Mouse (Mus musculus): ENCODE data around the gene Cep135. TPM values are rescaled to one million over a fixed set of nuclear protein-coding genes. Genes with fewer than 3 reads are reported as not detected.
A peak's percentile ranks its signal among the peaks of the same experiment; 100 is the strongest.

Gene Cep135
- polyA plus RNA-seq, 1 experiment from 2014 or later: 15.5 TPM

DNA sequence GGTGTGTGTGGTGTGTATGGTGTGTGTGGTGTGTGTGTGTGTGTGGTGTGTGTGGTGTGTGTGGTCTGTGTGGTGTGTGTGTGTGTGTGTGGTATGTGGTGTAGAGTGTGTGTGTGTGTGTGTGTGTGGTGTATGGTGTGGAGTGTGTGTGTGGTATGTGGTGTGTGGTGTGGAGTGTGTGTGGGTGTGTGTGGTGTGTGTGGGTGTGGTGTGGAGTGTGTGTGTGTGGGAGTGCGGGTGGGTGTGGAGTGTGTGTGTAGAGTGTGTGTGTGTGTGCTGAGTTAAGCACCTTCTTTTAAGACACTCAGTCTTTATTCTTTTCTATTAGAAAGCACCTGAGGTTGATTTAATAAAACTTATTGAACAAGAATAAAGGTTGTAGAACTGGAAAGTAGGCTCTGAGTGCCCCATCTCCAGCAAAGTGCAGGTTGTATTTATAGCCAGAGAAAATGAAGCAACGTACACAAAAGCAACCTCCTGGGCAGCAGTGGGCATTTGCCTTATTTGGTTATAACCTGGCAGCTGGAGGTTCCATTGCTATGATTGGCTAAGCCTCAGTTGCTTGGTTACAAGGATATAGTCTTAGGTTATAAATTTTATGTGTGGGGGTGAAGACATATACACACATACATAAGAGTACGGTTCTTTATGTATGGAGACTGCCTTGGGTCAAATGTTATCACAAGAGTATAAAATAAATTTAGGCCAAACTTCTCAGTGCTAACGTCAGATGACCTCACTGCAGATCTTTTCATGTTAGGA, 93.6 kb downstream of the Cep135 start:
- 78% methylated on average over 4 of the region's 4 CpGs for WGBS
- Histone ChIP-seq H3K4me3 (ENCODE audit: low read depth, low read length) (no peak overlapping the region), H3K27me3 (ENCODE audit: control insufficient read depth, insufficient read depth, low read length) (no peaks in the 10 kb centered on the region), H3K9me3 (ENCODE audit: control insufficient read depth, low read length) (no peaks in the 10 kb centered on the region), H3K4me1 (replicated peaks; ENCODE audit: control insufficient read depth, insufficient read depth, low read length) (peaks cover 3% of the 10 kb centered on the region; the same call in 1 of the 2 replicates), H3K27ac (ENCODE audit: low read depth, low read length) (no peak overlapping the region), H3K9ac (ENCODE audit: low read length) (no peak overlapping the region), H3K36me3 (ENCODE audit: control insufficient read depth, insufficient read depth, low read length) (no peaks in the 10 kb centered on the region), H3K4me2 (ENCODE audit: low read depth, low read length, severe bottlenecking) (no peak overlapping the region)
- ATAC-seq (replicated peaks; ENCODE audit: low FRiP score): 0 out of 2 replicates have a peak, but pooled peaks have one; percentile 53
- no peak for DNase-seq (ENCODE audit: low spot score)

DNA sequence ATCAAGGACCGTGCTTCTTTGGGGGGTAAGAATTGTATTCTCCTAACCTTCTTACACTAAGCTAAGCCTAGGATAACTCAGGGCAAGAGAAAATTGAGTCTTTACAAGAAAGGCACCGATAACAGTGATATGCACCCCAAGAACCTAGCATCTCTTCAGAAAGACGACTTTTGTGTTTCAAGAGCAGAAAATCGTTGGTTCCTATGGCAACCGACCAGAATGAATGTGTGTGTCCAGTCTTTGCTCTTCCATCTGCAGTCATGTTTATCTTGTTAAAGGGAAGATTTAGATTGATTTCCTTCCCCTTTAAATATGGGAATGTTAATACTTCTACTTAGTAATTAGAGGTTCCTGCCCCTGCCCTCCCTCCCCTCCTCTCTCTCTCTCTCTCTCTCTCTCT, 95.0 kb downstream of the Cep135 start:
- Histone ChIP-seq H3K27me3 (ENCODE audit: control insufficient read depth, insufficient read depth, low read length) (no peaks in the 10 kb centered on the region), H3K9me3 (ENCODE audit: control insufficient read depth, low read length) (no peaks in the 10 kb centered on the region), H3K4me2 (ENCODE audit: low read depth, low read length, severe bottlenecking) (no peak overlapping the region), H3K4me1 (replicated peaks; ENCODE audit: control insufficient read depth, insufficient read depth, low read length) (peaks cover 3% of the 10 kb centered on the region; the same call in 1 of the 2 replicates), H3K27ac (ENCODE audit: low read depth, low read length) (no peak overlapping the region), H3K4me3 (ENCODE audit: low read depth, low read length) (no peak overlapping the region), H3K36me3 (ENCODE audit: control insufficient read depth, insufficient read depth, low read length) (no peaks in the 10 kb centered on the region), H3K9ac (ENCODE audit: low read length) (no peak overlapping the region)
- no peak for DNase-seq (ENCODE audit: low spot score)
- no peak for ATAC-seq (replicated peaks; ENCODE audit: low FRiP score)
- 68% methylated on average over 5 of the region's 5 CpGs for WGBS

DNA sequence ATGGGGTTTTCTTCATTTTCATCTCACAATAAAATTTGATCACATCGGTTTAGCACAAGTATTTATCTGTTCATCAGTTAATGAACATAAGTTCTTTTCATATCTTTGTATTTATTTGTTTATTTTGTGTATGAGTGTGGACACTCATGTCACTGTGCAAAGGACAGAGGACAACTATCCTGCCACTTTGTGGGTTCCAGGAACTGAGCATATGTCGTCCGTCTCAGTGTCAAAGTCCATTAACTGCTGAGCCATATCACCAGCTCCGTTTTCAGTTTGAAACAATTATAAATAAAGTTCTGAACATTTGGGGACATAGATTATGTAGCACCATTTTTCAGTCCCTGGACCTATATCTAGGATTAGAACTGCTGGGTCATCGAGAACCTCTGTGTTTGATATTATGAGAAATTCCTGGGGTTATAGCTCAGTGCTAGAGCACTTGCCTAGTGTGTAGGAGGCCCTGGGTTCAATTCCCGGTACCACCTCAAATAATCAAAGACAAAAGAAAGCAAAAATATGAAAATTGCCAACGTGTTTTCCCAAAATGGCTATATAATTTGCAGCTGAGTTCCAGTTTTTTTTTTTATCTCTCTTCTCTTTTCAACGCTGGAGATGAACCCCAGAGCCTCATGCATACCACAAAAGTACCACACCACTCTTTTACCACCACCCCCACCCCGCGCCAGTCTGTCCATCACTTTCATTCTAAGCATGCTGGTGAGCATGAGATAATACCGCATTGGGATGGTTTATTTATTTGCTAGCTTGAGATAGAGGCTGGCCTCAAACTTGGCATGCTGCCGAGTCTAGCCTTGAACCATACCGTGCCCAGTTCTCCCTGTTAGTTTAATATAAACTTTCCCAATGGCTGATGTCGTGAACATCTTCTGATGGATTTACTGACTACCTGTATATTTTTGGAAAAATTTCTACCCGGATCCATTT, 96.4 kb downstream of the Cep135 start:
- no peak for DNase-seq (ENCODE audit: low spot score)
- Histone ChIP-seq H3K9me3 (ENCODE audit: control insufficient read depth, low read length) (no peaks in the 10 kb centered on the region), H3K36me3 (ENCODE audit: control insufficient read depth, insufficient read depth, low read length) (no peaks in the 10 kb centered on the region), H3K4me3 (ENCODE audit: low read depth, low read length) (no peak overlapping the region), H3K9ac (ENCODE audit: low read length) (no peak overlapping the region), H3K27me3 (ENCODE audit: control insufficient read depth, insufficient read depth, low read length) (no peaks in the 10 kb centered on the region), H3K27ac (ENCODE audit: low read depth, low read length) (no peak overlapping the region), H3K4me2 (ENCODE audit: low read depth, low read length, severe bottlenecking) (no peak overlapping the region), H3K4me1 (replicated peaks; ENCODE audit: control insufficient read depth, insufficient read depth, low read length) (peaks cover 3% of the 10 kb centered on the region; the same call in 1 of the 2 replicates)
- WGBS: 94% methylated on average over 15 of the region's 15 CpGs
- no peak for ATAC-seq (replicated peaks; ENCODE audit: low FRiP score)

DNA sequence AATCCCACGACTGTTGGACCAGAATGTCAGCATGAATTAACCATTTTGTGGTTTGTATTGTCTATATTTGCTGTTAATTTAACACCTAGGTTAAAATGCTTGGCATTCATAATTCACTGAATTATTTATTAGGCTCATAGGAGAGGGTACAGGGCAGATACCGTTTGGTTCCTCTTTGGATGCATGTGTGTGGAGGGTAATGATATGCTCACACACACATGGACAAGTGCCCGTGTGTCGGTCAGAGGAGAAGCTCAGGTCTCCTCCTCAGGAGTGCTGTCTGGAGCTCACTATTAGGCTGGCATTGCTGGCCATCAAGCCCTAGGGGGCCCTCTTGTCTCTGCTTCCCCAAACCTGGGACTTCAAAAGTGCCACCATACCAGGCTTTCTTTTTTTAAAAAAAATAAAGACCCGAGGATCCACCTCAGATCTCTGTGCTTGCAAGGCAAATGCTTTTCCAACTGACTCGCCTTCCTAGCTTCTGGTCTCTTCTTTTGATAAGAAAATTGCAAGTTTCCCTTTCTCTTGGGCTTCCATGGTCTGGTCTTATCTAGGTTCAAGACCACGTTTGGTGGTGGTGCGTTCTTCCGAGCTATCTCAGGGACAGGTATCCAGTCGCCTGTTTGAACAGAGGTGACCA, 99.6 kb downstream of the Cep135 start:
- WGBS: 89% methylated on average over 10 of the region's 10 CpGs
- Histone ChIP-seq H3K27me3 (ENCODE audit: control insufficient read depth, insufficient read depth, low read length) (no peaks in the 10 kb centered on the region), H3K36me3 (ENCODE audit: control insufficient read depth, insufficient read depth, low read length) (no peaks in the 10 kb centered on the region), H3K9me3 (ENCODE audit: control insufficient read depth, low read length) (no peaks in the 10 kb centered on the region), H3K4me2 (ENCODE audit: low read depth, low read length, severe bottlenecking) (no peak overlapping the region), H3K27ac (ENCODE audit: low read depth, low read length) (no peak overlapping the region), H3K4me3 (ENCODE audit: low read depth, low read length) (no peak overlapping the region), H3K9ac (ENCODE audit: low read length) (no peak overlapping the region), H3K4me1 (replicated peaks; ENCODE audit: control insufficient read depth, insufficient read depth, low read length) (peaks cover 3% of the 10 kb centered on the region; the same call in 1 of the 2 replicates)
- ATAC-seq (replicated peaks; ENCODE audit: low FRiP score) (no peak), DNase-seq (ENCODE audit: low spot score) (no peak)

DNA sequence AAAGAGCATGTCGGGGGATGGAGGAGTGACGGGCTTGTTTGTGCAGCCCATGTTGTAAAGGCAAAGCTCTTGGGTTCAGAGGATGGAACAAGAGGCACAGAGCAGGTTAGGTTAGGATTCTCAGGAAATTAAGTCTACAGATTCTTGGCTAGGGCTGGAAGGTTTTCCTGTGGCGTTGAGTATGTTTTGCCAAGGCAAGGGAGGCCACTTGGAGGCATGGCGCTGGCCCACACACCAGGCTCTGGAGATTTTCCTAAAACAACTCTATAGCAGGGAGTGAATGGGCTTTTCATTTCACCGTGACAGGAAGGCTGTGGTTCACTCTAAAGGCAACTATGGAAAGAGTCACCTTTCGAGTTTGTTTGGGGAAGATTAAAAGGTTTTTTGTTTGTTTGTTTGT, 100.1 kb downstream of the Cep135 start:
- H3K4me3 ChIP-seq (ENCODE audit: low read depth, low read length): no peak overlapping the region
- no peak for ATAC-seq (replicated peaks; ENCODE audit: low FRiP score)

DNA sequence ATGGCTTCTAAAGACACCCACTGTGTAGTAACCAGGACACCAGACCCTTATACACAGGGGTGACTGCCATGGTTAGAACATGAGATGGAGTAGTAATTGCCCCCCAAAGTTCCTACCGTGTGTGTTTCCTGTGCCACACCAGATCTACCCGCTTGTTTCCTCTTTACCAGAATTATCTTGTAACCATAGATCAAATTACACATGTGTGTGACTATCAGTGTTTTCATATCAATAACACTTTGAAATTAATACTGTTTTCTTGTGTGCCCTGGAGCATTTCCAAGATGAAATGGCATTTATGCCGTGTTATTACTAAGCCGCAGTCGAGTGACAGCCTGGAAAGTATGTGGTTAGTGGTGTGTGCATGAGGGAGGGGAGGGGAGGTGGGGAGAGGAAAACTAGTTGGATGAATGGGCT, 101.7 kb downstream of the Cep135 start:
- H3K27me3 ChIP-seq (ENCODE audit: control insufficient read depth, insufficient read depth, low read length): no peaks in the 10 kb centered on the region
- no peak for ATAC-seq (replicated peaks; ENCODE audit: low FRiP score)

More for the DNA sequence above, 100.1 kb downstream of the Cep135 start:
- Histone ChIP-seq H3K4me1 (replicated peaks; ENCODE audit: control insufficient read depth, insufficient read depth, low read length) (peaks cover 3% of the 10 kb centered on the region; the same call in 1 of the 2 replicates), H3K27ac (ENCODE audit: low read depth, low read length) (no peak overlapping the region), H3K27me3 (ENCODE audit: control insufficient read depth, insufficient read depth, low read length) (no peaks in the 10 kb centered on the region), H3K36me3 (ENCODE audit: control insufficient read depth, insufficient read depth, low read length) (no peaks in the 10 kb centered on the region), H3K9me3 (ENCODE audit: control insufficient read depth, low read length) (no peaks in the 10 kb centered on the region), H3K9ac (ENCODE audit: low read length) (no peak overlapping the region), H3K4me2 (ENCODE audit: low read depth, low read length, severe bottlenecking) (no peak overlapping the region)
- 85% methylated on average over 6 of the region's 6 CpGs for WGBS
- no peak for DNase-seq (ENCODE audit: low spot score)

DNA sequence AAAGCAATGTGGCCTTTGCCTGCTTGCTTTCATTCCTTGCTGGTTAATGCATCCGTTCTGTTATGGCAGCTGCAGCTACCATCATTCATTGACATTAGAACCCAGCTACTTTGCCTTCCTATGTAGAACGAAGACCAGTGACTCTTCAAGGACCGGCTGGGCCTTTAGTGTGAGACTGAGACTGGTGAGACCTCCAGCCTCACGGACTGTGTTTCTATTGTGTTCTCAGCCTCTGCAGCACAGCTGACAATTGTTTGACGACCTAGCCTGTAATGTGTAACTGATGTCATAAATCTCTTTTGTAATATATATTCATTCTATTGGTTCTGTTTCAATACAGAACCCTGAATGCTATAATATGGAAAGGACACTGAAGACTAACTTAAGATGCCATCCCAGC, 102.8 kb downstream of the Cep135 start:
- Histone ChIP-seq H3K36me3 (ENCODE audit: control insufficient read depth, insufficient read depth, low read length) (no peaks in the 10 kb centered on the region), H3K9me3 (ENCODE audit: control insufficient read depth, low read length) (peaks cover 2% of the 10 kb centered on the region; the same call in 1 of the 2 replicates), H3K4me3 (ENCODE audit: low read depth, low read length) (no peak overlapping the region), H3K27me3 (ENCODE audit: control insufficient read depth, insufficient read depth, low read length) (no peaks in the 10 kb centered on the region), H3K27ac (ENCODE audit: low read depth, low read length) (no peak overlapping the region), H3K9ac (ENCODE audit: low read length) (no peak overlapping the region), H3K4me1 (replicated peaks; ENCODE audit: control insufficient read depth, insufficient read depth, low read length) (no peaks in the 10 kb centered on the region), H3K4me2 (ENCODE audit: low read depth, low read length, severe bottlenecking) (no peak overlapping the region)
- ATAC-seq (replicated peaks; ENCODE audit: low FRiP score) (no peak), DNase-seq (ENCODE audit: low spot score) (no peak)
- 93% methylated on average over 5 of the region's 5 CpGs for WGBS

More for the DNA sequence above, 101.7 kb downstream of the Cep135 start:
- no peak overlapping the region for H3K9ac ChIP-seq (ENCODE audit: low read length)
- WGBS: 84% methylated on average over 5 of the region's 5 CpGs
- no peak overlapping the region for H3K4me3 ChIP-seq (ENCODE audit: low read depth, low read length)
- H3K36me3 ChIP-seq (ENCODE audit: control insufficient read depth, insufficient read depth, low read length): no peaks in the 10 kb centered on the region
- no peak overlapping the region for H3K4me2 ChIP-seq (ENCODE audit: low read depth, low read length, severe bottlenecking)
- no peak for DNase-seq (ENCODE audit: low spot score)
- H3K27ac ChIP-seq (ENCODE audit: low read depth, low read length): no peak overlapping the region
- no peaks in the 10 kb centered on the region for H3K4me1 ChIP-seq (replicated peaks; ENCODE audit: control insufficient read depth, insufficient read depth, low read length)
- H3K9me3 ChIP-seq (ENCODE audit: control insufficient read depth, low read length): no peaks in the 10 kb centered on the region; the same call in 1 of the 2 replicates

DNA sequence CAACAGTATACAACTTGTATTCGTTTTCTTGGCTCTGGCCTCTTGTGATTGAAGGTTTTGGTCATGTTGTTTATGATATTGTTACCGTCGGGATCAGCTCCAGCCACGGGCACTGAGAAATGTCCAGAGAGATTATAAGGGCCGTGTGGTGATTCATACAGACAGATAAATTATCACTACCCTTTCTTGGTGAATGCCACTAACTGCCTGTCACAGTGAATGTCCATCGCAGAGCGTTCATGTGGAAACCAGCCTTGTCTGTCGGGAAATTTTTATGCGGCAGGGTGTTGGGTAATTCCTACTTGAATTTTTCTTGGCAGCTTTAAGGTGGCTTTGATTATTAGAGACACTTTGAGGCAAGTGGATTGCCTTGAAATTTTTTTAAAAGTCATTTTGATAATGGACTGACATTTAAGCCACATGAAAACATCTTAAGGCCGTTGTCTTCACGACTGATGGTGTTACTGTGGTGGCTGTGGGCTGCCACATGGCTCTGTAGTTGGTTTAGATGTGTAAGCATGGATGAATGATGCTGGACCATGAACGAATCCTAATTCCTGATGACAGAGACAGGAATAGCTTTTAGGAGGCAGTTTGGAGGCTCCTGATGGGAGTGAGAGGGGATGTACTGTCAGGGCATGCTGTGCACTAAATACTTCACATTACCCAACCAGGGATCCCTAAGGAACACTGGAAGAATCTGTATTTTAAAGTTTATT, 103.4 kb downstream of the Cep135 start:
- Histone ChIP-seq H3K4me1 (replicated peaks; ENCODE audit: control insufficient read depth, insufficient read depth, low read length) (no peaks in the 10 kb centered on the region), H3K4me3 (ENCODE audit: low read depth, low read length) (no peak overlapping the region), H3K27me3 (ENCODE audit: control insufficient read depth, insufficient read depth, low read length) (no peaks in the 10 kb centered on the region), H3K4me2 (ENCODE audit: low read depth, low read length, severe bottlenecking) (no peak overlapping the region), H3K9ac (ENCODE audit: low read length) (no peak overlapping the region), H3K27ac (ENCODE audit: low read depth, low read length) (no peak overlapping the region), H3K9me3 (ENCODE audit: control insufficient read depth, low read length) (peaks cover 2% of the 10 kb centered on the region; the same call in 1 of the 2 replicates), H3K36me3 (ENCODE audit: control insufficient read depth, insufficient read depth, low read length) (no peaks in the 10 kb centered on the region)
- 89% methylated on average over 12 of the region's 12 CpGs for WGBS
- ATAC-seq (replicated peaks; ENCODE audit: low FRiP score) (no peak), DNase-seq (ENCODE audit: low spot score) (no peak)
